Mouse (Mus musculus) cerebellum, postnatal 4 days (tissue): ENCODE results near the gene Vmn1r77.
"Not testable (repeated sequence)": the region's sequence is repeated elsewhere in the genome, so short reads cannot be mapped to it uniquely, and the experiment has no call there.

Experiments
- DNase-seq, 2 experiments: peaks; one replicate each; pipeline ENCODE4 v3.0.0; 2022; ENCODE audit warnings: low spot score in 2 of 2, mixed read lengths in 1 of 2

Gene Vmn1r77

GRCm38 (mm10) chr7:12036452-12036851 lies at the start of gene Vmn1r77:
Gene Vmn1r77 (plus strand): TSS chr7:12036752.
- not testable (repeated sequence) for DNase-seq

DNA sequence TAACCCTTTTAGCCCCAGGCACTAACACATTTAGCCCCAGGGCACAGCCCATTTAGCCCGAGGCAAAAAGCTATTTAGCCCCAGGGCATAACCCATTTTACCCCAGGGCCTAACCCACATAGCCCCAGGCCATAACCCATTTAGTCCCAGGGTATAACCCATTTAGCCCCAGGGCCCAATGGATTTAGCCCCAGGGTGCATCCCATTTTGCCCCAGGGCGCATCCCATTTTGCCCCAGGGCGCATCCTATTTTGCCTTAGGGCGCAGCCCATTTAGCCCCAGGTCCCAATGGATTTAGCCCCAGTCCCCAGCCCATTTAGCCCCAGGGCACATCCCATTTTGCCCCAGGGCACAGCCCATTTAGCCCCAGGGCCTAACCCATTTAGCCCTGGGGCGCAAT lies 25.1 kb upstream of the Vmn1r77 start:
- DNase-seq: not testable (repeated sequence)

DNA sequence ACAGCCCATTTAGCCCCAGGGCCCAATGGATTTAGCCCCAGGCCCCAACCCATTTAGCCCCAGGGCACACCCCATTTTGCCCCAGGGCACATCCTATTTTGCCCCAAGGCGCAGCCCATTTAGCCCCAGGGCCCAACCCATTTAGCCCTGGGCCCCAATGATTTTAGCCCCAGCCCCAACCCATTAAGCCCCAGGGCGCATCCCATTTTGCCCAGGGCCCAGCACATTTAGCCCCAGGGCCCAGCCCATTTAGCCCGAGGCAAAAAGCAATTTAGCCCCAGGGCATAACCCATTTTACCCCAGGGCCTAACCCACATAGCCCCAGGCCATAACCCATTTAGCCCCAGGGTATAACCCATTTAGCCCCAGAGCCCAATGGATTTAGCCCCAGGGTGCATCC lies 24.2 kb upstream of the Vmn1r77 start:
- DNase-seq: not testable (repeated sequence)

DNA sequence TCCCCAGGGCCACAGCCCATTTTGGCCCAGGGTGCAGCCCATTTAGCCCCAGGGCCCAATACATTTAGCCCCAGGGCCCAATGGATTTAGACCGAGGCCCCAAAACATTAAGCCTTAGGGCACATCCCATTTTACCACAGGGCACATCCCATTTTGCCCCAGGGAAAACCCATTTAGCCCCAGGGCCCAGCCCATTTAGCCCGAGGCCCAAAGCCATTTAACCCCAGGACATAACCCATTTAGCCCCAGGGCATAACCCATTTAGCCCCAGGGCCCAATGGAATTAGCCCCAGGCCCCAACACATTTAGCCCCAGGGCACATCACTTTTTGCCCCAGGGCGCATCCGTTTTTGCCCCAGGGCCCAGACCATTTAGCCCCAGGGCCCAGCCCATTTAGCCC lies 23.4 kb upstream of the Vmn1r77 start:
- DNase-seq: no peak

- DNase-seq: not testable (repeated sequence)
These were observed 18.7 kb upstream of the Vmn1r77 start for GRCm38 (mm10) chr7:12017829-12018228.

GRCm38 (mm10) chr7:12040664-12041063 lies 4.1 kb downstream of the Vmn1r77 start:
- no peak for DNase-seq
